Mouse (Mus musculus) kidney, embryonic 14.5 days (tissue): ENCODE results near the gene Nectin1. TPM values are rescaled to one million over a fixed set of nuclear protein-coding genes. Genes with fewer than 3 reads are reported as not detected.

Source experiments
- ATAC-seq: fragments of 200-750 bp; cut with Nextera tagmentation; 2 replicates; pipeline ENCODE4 v1.8.0; 2017; ENCODE audit warnings: moderate number of reproducible peaks, mild to moderate bottlenecking, moderate TSS enrichment, moderate library complexity; ENCODE audit not compliant: low FRiP score, low TSS enrichment
- H3K27ac ChIP-seq: fragments of 300-500 bp; sonication (generic); 2 replicates; pipeline ENCODE4 v1.5.1; 2014; ENCODE audit warnings: low read depth, mild to moderate bottlenecking, low read length, moderate library complexity, mixed read lengths
- H3K27me3 ChIP-seq: fragments of 300-500 bp; sonication (generic); 2 replicates; pipeline ENCODE4 v1.6.1; 2014; ENCODE audit warnings: mild to moderate bottlenecking, low read length; ENCODE audit not compliant: control insufficient read depth, insufficient read depth
- H3K36me3 ChIP-seq: fragments of 300-500 bp; sonication (generic); 2 replicates; pipeline ENCODE4 v1.6.1; 2014; ENCODE audit warnings: low read length, mixed read lengths; ENCODE audit not compliant: control insufficient read depth, insufficient read depth
- H3K4me1 ChIP-seq: fragments of 300-500 bp; sonication (generic); 2 replicates; pipeline ENCODE4 v1.6.1; 2014; ENCODE audit warnings: low read length, mixed read lengths; ENCODE audit not compliant: control insufficient read depth, insufficient read depth
- H3K4me2 ChIP-seq: fragments of 300-500 bp; sonication (generic); replicated peaks from 2 replicates; pipeline ENCODE4 v1.6.1; 2014; ENCODE audit warnings: low read depth, mild to moderate bottlenecking, low read length
- H3K4me3 ChIP-seq: fragments of 300-500 bp; sonication (generic); 2 replicates; pipeline ENCODE4 v1.5.1; 2014; ENCODE audit warnings: mild to moderate bottlenecking, low read length
- H3K9ac ChIP-seq: fragments of 300-500 bp; sonication (generic); 2 replicates; pipeline ENCODE4 v1.6.1; 2014; ENCODE audit warnings: low read depth, mild to moderate bottlenecking, low read length, moderate library complexity
- H3K9me3 ChIP-seq: fragments of 300-500 bp; sonication (generic); 2 replicates; pipeline ENCODE4 v1.6.1; 2016; ENCODE audit warnings: low read length; ENCODE audit not compliant: control insufficient read depth
- WGBS: fragments of 180-500 bp; shearing (Covaris S2); extraction: QIAGEN DNeasy Blood & Tissue Kit; methylation state at CpG from one replicate; pipeline ENCODE4 v1.1.7; 2014; 5-methylcytosine and 5-hydroxymethylcytosine counted together
- polyA plus RNA-seq: library from polyadenylated mRNA; unstranded; fragments of >200 nt; fragmentation: Nextera tagmentation; extraction: Ambion mirVana; gene quantifications from 2 replicates; pipeline ENCODE4 v1.2.1, GENCODE M21; 2014

Nectin1 gene
- polyA plus RNA-seq, 1 experiment from 2014 or later: 6.8 TPM

GRCm38 (mm10) chr9:43736046-43736730 is 7.6 kb upstream of the Nectin1 start:
- Histone ChIP-seq H3K4me1 (peaks cover 16% of the 10 kb centered on the region; the same call in 1 of the 2 replicates), H3K4me3 (no peak overlapping the region), H3K9me3 (no peaks in the 10 kb centered on the region), H3K27me3 (peaks cover 3% of the 10 kb centered on the region; the same call in 1 of the 2 replicates), H3K36me3 (no peaks in the 10 kb centered on the region), H3K27ac (no peak overlapping the region), H3K9ac (no peak overlapping the region), H3K4me2 (no peak overlapping the region)
- no peak for ATAC-seq
- 93% methylated on average over 9 of the region's 9 CpGs for WGBS

GRCm38 (mm10) chr9:43737331-43737730 is 6.5 kb upstream of the Nectin1 start:
- 6% methylated on average over 3 of the region's 3 CpGs for WGBS
- Histone ChIP-seq H3K9ac (no peak overlapping the region), H3K4me1 (peaks cover 16% of the 10 kb centered on the region; the same call in 1 of the 2 replicates), H3K27ac (no peak overlapping the region), H3K27me3 (peaks cover 3% of the 10 kb centered on the region; the same call in 1 of the 2 replicates), H3K4me2 (peak overlapping the region; percentile 27), H3K36me3 (no peaks in the 10 kb centered on the region), H3K9me3 (no peaks in the 10 kb centered on the region), H3K4me3 (no peak overlapping the region)
- ATAC-seq: peak; percentile 13; the same call in 1 of the 2 replicates

- Histone ChIP-seq H3K27ac (no peak overlapping the region), H3K27me3 (peaks cover 3% of the 10 kb centered on the region; the same call in 1 of the 2 replicates), H3K9me3 (no peaks in the 10 kb centered on the region), H3K4me3 (no peak overlapping the region; the same call in 1 of the 2 replicates), H3K4me1 (peaks cover 17% of the 10 kb centered on the region; the same call in 1 of the 2 replicates), H3K4me2 (peak overlapping the region; percentile 27), H3K9ac (no peak overlapping the region), H3K36me3 (no peaks in the 10 kb centered on the region)
- peak; percentile 51 for ATAC-seq
- WGBS: under 1% methylated on average over 12 of the region's 12 CpGs
Observed at GRCm38 (mm10) chr9:43737871-43738292, 5.9 kb upstream of the Nectin1 start.

- H3K27me3 ChIP-seq: peaks cover 3% of the 10 kb centered on the region; the same call in 1 of the 2 replicates
- no peak overlapping the region for H3K9ac ChIP-seq
- no peaks in the 10 kb centered on the region for H3K36me3 ChIP-seq
- 36% methylated on average over 6 of the region's 6 CpGs for WGBS
- no peak overlapping the region for H3K4me2 ChIP-seq
- peaks cover 19% of the 10 kb centered on the region; the same call in 1 of the 2 replicates for H3K4me1 ChIP-seq
- no peak overlapping the region for H3K4me3 ChIP-seq
- no peak for ATAC-seq
- no peaks in the 10 kb centered on the region for H3K9me3 ChIP-seq
- H3K27ac ChIP-seq: no peak overlapping the region
Observed at GRCm38 (mm10) chr9:43738480-43739084, 5.2 kb upstream of the Nectin1 start.

GRCm38 (mm10) chr9:43741277-43741676 is 2.5 kb upstream of the Nectin1 start:
- Histone ChIP-seq H3K9me3 (no peaks in the 10 kb centered on the region), H3K4me3 (no peak overlapping the region), H3K4me1 (peaks cover 35% of the 10 kb centered on the region), H3K9ac (no peak overlapping the region), H3K27me3 (peaks cover 3% of the 10 kb centered on the region; the same call in 1 of the 2 replicates), H3K4me2 (no peak overlapping the region), H3K36me3 (no peaks in the 10 kb centered on the region), H3K27ac (no peak overlapping the region)
- no peak for ATAC-seq
- WGBS: 81% methylated on average over 2 of the region's 2 CpGs

- Histone ChIP-seq H3K4me3 (no peak overlapping the region), H3K36me3 (no peaks in the 10 kb centered on the region), H3K4me1 (peaks cover 40% of the 10 kb centered on the region), H3K9ac (no peak overlapping the region), H3K27me3 (peaks cover 7% of the 10 kb centered on the region; the same call in 1 of the 2 replicates), H3K9me3 (no peaks in the 10 kb centered on the region), H3K27ac (no peak overlapping the region), H3K4me2 (no peak overlapping the region)
- 69% methylated on average over 4 of the region's 4 CpGs for WGBS
- ATAC-seq: no peak
Observed at GRCm38 (mm10) chr9:43742066-43742465, 1.7 kb upstream of the Nectin1 start.

- Histone ChIP-seq H3K27me3 (peaks cover 7% of the 10 kb centered on the region), H3K36me3 (no peaks in the 10 kb centered on the region), H3K27ac (peak overlapping the region; percentile 21; the same call in 1 of the 2 replicates), H3K9ac (peak overlapping the region; percentile 93), H3K4me1 (peaks cover 31% of the 10 kb centered on the region), H3K9me3 (no peaks in the 10 kb centered on the region), H3K4me3 (peak overlapping the region; percentile 85), H3K4me2 (peak overlapping the region; percentile 95)
- WGBS: under 1% methylated on average over 27 of the region's 27 CpGs
- ATAC-seq: peak; percentile 25; the same call in 1 of the 2 replicates
Observed at GRCm38 (mm10) chr9:43742902-43743646, 710 bp upstream of the Nectin1 start.

- peak; percentile 68 for ATAC-seq
- under 1% methylated on average over 65 of the region's 77 CpGs for WGBS
Observed at GRCm38 (mm10) chr9:43744138-43744981, 576 bp downstream of the Nectin1 start.

More at GRCm38 (mm10) chr9:43744138-43744981, 576 bp downstream of the Nectin1 start:
- H3K36me3 ChIP-seq: no peaks in the 10 kb centered on the region
- H3K9ac ChIP-seq: peak overlapping the region; percentile 93
- peak overlapping the region; percentile 95 for H3K4me2 ChIP-seq
- peaks cover 31% of the 10 kb centered on the region for H3K4me1 ChIP-seq
- no peaks in the 10 kb centered on the region for H3K9me3 ChIP-seq
- H3K4me3 ChIP-seq: peak overlapping the region; percentile 85
- peaks cover 4% of the 10 kb centered on the region for H3K27me3 ChIP-seq
- peak overlapping the region; percentile 87 for H3K27ac ChIP-seq
